Mouse (Mus musculus): Measurements from ENCODE around the gene Unc13d.

The Unc13d gene

DNA sequence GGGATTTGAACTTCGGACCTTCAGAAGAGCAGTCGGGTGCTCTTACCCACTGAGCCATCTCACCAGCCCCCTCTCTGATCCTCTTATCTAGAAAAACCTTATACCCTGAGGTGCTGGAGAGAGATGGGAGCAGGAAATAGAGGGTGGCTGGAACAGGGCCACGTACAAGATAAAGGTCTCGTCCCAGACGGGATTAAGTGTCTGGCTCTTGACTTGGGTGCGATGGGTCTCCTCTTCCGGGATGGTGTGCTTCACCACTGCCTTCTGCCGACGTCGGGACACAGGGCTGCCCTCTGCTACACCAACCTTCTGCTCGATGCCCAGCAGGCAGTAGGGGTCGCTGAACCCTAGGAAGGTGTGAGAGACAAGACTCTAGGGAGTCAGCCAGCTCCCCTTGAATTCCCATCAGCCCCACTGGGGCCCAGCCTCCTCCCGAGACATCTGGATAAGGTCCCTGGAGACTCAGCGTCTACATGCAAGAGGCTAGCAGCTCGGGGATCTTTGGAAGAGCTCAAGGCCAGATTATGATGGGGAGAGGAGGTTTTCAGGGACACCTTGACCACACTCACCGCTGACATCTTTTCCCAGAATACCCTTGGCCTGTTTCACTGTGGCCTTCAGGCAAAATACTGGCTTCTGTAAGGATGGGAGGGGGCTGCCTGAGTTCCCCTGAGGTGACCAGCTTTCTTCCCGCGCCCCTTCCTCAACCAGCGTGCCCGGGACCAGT lies 2.1 kb downstream of the Unc13d start:
- peak; percentile 45 for DNase-seq

DNA sequence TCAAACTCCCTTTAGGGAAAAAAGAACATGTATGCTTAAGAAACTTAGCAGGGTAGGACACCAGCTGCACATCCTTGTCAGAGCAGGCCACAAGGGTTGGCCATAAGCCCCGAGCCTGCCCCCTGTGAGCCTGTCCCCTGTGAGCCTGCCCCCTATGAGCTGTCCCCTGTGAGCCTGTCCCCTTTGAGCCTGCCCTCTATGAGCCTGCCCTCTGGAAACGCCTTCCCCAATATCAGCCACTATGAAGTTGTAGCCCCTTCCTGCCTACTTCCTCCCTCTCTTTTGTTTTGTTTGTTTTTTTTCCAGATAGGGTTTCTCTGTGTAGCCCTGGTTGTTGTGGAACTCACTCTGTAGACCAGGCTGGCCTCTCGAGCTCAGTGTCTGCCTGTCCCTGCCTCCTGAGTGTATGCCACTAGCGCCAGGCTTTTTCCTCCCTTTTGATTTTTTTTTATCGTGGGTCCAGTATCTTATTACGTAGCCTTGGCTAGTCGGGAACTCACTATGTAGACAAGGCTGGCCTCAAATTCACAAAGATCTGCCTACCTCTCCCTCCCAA lies 3.2 kb downstream of the Unc13d start:
- DNase-seq = no peak

DNA sequence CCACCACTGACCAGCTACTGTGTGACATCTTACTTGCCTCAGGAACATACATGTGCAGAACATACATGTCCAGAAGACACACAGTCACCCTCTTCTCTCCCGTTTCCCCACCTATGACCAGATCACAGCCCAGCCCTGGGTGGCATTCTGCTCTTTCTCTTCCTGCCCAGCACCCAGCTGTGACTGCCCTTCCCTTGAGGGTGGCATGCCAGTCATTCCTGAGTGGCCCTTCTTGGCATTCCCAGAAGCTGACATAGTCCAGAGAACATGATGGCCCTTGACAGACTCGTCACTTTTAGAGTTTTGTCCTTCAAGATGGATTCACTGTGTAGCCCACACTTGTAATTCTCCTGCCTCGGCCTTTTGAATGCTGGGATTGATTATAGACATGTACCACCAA lies 5.2 kb downstream of the Unc13d start:
- no peak for DNase-seq

DNA sequence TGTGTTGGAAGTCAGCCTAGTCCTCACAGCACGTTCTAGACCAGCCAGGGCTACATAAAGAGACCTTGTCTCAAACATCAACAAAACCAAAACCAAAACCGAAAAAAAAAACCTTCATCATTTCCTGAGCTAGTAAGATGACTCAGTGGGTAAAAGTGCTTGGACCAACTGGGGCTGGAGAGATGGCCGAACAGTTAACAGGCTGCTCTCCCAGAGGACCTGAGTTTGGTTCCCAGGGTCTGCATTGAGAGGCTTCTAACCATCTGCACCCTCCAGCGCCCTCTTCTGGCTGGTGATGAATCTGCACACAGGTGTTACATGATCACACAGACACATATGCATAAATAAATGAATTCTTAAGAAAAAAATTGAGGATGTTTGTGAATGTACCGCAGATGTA lies 6.3 kb downstream of the Unc13d start:
- DNase-seq = peak; percentile 81

- DNase-seq = no peak
Measured at GRCm38 (mm10) chr11:116065345-116065744, 12.4 kb downstream of the Unc13d start.

GRCm38 (mm10) chr11:116064187-116064867 lies 13.4 kb downstream of the Unc13d start:
- DNase-seq = no peak

DNA sequence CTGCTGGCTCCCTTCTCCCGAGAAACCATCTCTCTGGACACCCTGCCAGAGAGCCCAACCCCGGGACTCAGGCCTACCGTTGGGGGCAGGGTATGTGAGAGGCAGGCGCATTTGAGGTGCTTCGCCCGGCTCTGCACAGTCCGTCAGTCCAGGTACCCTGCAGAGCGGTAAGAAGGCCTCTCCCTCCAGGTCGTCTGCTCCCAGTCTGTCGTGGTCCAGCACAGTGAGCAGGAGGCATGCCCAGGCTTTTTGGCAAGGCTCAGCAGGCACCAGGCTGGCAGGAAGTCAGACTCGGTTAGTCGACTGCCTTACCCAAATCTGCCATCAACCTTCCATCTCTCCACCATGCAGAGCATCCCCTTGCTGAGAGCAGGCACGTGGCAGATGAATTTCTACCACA lies 14.2 kb downstream of the Unc13d start:
- no peak for DNase-seq

GRCm38 (mm10) chr11:116062521-116062920 lies 15.2 kb downstream of the Unc13d start:
- no peak for DNase-seq

DNA sequence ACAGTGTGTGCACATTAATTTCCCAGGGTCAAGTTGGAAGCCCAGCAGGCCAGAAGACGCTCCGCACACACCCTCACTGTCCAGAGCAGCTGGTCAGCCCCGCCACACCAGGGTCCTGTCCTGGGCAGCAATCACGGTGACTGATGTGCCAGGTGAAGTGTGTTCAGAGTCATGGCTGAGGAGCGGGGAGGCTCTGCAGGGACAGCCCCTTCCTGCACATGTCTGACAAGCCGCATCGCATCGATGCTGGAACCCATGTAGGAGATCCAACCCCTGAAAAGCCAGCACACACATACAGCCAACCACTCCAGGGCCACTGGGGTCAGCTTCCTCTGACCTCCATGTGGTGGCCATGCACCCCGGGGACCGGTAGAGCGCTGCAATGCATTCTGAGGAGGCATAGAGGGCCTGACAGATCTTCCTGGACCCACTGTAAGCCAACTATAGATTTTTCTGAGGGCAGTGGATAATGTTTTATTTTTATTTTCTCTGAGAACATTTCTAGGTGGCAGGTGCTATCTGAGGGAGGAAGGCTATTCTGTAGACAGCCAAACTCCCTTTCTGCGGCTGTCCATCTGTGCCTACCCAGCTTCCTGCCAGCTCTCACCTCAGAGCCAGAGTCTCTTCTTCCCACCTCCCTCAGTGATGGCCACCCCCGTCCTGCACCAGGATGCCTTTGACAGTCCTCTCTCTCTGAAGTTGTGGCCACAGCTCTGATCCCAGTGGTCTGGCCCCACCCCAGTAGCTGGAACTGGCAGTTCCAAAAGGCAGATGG lies 15.9 kb downstream of the Unc13d start:
- DNase-seq = no peak

DNA sequence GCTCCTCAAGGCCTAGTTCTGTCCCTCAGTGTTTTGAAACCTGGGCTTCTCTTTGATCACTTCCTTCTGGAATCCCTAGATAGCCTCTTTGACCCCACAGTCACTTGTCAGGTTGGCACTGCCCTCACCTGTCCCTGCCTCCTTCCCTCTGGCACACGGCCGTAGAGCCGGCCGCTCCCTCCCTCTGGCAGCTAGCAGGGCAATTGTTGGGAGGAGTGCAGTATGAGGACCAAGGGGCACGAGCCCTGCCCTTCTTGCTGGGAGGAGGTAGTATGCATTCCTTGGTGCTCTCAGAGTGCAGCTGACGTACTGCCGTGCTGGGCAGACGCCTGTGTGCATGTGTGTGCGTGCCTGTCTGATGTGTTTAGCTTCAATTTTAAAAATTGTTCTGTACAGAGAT lies 17.2 kb downstream of the Unc13d start:
- DNase-seq = no peak

DNA sequence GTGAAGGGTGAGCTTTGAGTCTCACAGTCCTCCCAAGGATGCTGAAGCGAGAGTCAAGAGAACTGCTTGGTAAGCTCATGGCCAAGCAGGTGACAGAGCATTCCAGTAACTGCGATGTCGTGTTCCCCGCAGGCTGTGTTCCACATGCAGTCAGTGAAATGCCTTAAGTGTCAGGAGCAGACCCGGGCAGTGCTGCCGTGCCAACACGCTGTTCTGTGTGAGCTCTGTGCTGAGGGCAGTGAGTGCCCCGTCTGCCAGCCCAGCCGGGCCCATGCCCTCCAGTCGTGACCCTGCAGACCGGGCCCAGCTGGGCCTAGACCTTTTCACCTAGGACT lies 18.1 kb downstream of the Unc13d start:
- no peak for DNase-seq

DNA sequence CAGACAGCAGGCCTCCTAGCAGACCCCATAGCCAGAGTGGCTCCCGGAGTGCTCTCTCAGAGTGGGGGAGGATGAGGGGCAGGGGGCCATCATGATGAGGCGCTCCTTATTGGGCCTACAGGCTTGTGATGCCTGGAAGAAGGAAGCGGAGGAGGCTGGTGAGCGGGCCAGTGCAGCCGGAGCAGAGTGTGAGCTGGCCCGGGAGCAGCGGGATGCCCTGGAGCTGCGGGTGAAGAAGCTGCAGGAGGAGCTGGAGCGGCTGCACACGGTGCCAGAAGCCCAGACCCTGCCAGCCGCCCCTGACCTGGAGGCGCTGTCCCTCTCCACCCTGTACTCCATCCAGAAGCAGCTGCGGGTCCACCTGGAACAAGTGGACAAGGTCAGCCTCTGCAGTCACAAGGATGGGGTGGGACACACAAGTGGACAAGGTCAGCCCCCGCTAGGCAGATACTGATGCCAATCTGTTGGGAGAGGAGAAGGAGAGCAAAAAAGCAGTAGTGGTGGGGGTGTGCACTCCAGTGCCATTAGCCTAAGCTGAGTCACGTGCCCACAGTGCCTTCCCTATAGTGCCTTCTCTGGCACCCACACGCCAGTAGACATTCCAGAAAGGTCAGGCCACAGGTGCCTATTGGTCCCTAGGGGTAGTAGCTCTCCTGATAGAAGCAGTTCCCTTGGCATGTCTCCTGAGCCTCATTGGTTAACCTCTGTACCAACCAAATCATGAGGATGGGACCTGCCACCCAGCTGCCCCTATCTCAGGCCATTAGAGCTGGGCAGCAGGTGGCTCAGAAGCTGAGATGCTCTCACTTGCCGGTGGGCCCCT lies 18.7 kb downstream of the Unc13d start:
- no peak for DNase-seq

DNA sequence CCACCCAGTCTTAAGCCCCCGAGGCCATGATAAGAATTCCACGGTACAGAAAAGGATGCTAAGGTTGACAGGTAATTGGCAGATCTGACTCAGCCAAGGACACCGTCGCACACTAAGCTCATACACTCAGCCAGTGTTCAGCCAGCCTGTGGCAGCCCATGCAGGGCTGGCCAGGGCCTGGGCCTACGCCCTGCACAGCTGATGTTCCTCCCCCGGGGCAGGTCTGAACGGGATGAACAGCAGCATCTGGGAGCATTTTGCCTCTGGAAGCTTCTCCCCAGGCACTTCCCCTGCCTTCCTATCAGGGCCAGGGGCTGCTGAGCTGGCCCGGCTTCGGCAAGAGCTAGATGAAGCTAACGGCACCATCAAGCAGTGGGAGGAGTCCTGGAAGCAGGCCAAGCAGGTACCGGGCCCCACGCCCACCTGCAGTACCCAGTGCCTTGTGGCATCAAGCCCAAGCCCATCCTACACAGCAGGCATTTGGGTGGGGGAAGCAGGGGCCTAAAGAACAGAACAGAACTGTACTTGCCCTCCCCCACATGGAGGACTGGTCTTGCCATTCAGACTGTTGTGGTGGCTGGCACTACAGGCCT lies 19.6 kb downstream of the Unc13d start:
- DNase-seq = no peak

GRCm38 (mm10) chr11:116057237-116057881 lies 20.4 kb downstream of the Unc13d start:
- DNase-seq = no peak

GRCm38 (mm10) chr11:116055873-116056272 lies 21.9 kb downstream of the Unc13d start:
- DNase-seq = no peak

GRCm38 (mm10) chr11:116053510-116054229 lies 24.1 kb downstream of the Unc13d start:
- no peak for DNase-seq

DNA sequence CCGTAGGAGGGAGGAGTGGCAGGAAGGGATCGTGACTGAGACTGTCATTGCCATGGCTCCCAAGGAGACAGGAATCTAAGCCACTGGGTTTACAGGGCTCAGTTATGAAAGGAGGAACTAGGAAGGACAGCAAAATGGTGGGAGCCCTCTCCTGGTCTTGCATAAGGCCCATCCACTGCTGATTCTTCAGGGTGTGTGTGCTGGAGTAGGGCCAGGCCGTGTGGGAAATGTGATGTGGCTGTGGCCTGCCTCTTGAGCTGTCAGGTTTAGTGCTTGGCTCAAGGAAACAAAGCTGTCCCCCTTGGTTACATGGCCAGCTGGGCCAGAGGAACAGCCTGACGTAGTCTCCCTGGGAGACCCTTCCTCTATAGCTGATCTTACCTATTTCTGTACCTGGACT lies 27.6 kb downstream of the Unc13d start:
- no peak for DNase-seq

GRCm38 (mm10) chr11:116049610-116050009 lies 28.2 kb downstream of the Unc13d start:
- no peak for DNase-seq

DNA sequence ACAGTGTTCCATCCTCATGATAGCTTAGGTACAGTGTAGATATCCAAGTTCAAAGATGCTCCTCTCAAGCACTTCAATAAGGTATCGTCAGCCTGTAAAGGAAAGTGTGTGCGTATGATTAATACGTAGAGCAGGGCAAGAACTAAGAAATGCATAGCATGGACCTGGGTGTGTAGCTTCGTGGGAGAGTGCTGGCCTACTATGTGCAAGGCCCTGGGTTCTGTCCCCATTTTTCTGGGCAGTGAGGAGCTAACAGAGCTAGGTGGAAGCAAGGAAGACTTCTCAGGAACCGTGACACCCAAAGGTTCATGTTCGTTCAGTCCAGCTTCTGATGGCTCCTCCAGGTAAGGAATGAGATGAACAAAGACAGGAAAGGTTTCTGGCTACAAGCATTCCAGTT lies 32.6 kb downstream of the Unc13d start:
- no peak for DNase-seq

GRCm38 (mm10) chr11:116043286-116043685 lies 34.5 kb downstream of the Unc13d start:
- no peak for DNase-seq

Measured in thymus, postnatal 4 days (tissue).